Mouse (Mus musculus) gastrocnemius, postnatal 25 days (tissue): ENCODE results near the gene Slc2a6. TPM values are rescaled to one million over a fixed set of nuclear protein-coding genes. Genes with fewer than 3 reads are reported as not detected.

Experiments used
- total RNA-seq, 2 experiments: library from RNA; stranded (reverse); gene quantifications; 1 replicate in 1 of 2; 2 replicates in 1 of 2; pipeline ENCODE4 v1.2.3; 2021

Slc2a6 gene
- total RNA-seq, 2 experiments from 2014 or later: 0.10 to 0.16 TPM

Other genes with a start within 250 kb of the Slc2a6 start
- not detected for gene Abo, start 163.0 kb downstream of the Slc2a6 start, total RNA-seq
- gene Surf6, start 125.1 kb downstream of the Slc2a6 start, total RNA-seq: 10 to 100 TPM; 10.3 to 12.0 TPM
- 10 to 100 TPM; 16.2 to 17.6 TPM for gene Med22, start 117.3 kb downstream of the Slc2a6 start, total RNA-seq
- gene Rpl7a, start 117.2 kb downstream of the Slc2a6 start, total RNA-seq: 100 to 1,000 TPM; 236 to 242 TPM
- gene Surf2, start 111.6 kb downstream of the Slc2a6 start, total RNA-seq: 10 to 100 TPM; 10.9 to 12.5 TPM
- 10 to 100 TPM; 27.4 to 33.1 TPM for gene Surf1, start 111.5 kb downstream of the Slc2a6 start, total RNA-seq
- 10 to 100 TPM; 72.8 to 87.1 TPM for gene Surf4, start 94.1 kb downstream of the Slc2a6 start, total RNA-seq
- gene Stkld1, start 94.0 kb downstream of the Slc2a6 start, total RNA-seq: not detected
- gene Rexo4, start 63.6 kb downstream of the Slc2a6 start, total RNA-seq: 10 to 100 TPM; 14.2 to 16.3 TPM
- gene Adamts13, start 54.6 kb downstream of the Slc2a6 start, total RNA-seq: not detected
- 10 to 100 TPM; 27.9 to 30.2 TPM for gene Cacfd1, start 18.1 kb downstream of the Slc2a6 start, total RNA-seq
- 10 to 100 TPM in 1 of 2 experiments, 1 to 10 TPM in 1; 4.8 to 14.4 TPM for gene Mymk, start 44.2 kb upstream of the Slc2a6 start, total RNA-seq
- 1 to 10 TPM; 8.2 to 8.7 TPM for gene Adamtsl2, start 51.4 kb upstream of the Slc2a6 start, total RNA-seq
- not detected for gene Fam163b, start 114.5 kb upstream of the Slc2a6 start, total RNA-seq
- gene Dbh, start 137.2 kb upstream of the Slc2a6 start, total RNA-seq: not detected
- gene Sardh, start 220.3 kb upstream of the Slc2a6 start, total RNA-seq: 1 to 10 TPM; 2.4 to 2.5 TPM